Mouse (Mus musculus) kidney, adult 18-20 months (tissue): ENCODE measurements around the gene Khdrbs2.

Source experiments
- DNase-seq: peaks from one replicate; pipeline ENCODE4 v3.0.0; 2021

Khdrbs2 gene

DNA sequence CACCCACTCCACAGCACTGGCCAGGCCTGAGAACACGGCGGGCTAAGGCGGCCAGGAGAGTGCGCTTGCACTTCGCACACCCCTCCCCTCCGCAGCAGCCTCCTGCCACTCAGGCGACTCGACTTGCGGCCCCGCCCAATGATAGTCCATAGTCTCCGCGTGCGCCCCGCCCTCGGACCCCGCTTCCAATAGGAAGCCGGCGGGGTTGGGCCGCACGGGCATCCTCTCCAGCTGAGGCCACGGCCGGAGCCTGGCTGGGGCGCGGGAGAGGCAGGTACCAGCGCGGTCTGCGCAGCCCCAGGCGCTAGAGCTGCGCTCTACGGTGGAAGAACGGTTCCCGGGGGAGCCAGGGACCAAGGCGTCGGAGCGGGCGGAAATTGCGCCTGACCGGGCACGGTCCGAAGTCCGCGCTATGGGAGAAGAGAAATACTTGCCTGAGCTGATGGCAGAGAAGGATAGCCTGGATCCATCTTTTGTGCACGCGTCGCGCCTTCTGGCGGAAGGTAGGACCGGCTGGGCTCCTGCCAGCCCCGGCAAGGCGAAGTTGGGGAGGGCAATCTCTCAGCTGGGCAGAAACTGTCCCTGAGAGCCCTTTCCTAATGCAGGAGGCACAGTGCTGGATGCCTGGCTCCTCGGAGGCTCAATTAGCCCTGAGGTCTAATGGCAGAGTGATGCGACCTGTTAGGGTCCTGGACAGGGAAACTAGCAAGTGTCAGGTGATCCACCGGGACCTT, at the start of gene Khdrbs2:
TSS of gene Khdrbs2 (plus strand) at position 209 of the 734 bp plus-strand sequence.
- DNase-seq, result peak; percentile 66

- DNase-seq, result no peak
These were observed 2.1 kb downstream of the Khdrbs2 start for GRCm38 (mm10) chr1:32174566-32174965.

GRCm38 (mm10) chr1:32199664-32200260, 27.2 kb downstream of the Khdrbs2 start:
- no peak for DNase-seq

- no peak for DNase-seq
These were observed 75.9 kb downstream of the Khdrbs2 start for GRCm38 (mm10) chr1:32248443-32248842.

- no peak for DNase-seq
These were observed 77.1 kb downstream of the Khdrbs2 start for GRCm38 (mm10) chr1:32249602-32250001.

- no peak for DNase-seq
These were observed 77.8 kb downstream of the Khdrbs2 start for GRCm38 (mm10) chr1:32250337-32250736.

GRCm38 (mm10) chr1:32258942-32259341, 86.4 kb downstream of the Khdrbs2 start:
- no peak for DNase-seq

DNA sequence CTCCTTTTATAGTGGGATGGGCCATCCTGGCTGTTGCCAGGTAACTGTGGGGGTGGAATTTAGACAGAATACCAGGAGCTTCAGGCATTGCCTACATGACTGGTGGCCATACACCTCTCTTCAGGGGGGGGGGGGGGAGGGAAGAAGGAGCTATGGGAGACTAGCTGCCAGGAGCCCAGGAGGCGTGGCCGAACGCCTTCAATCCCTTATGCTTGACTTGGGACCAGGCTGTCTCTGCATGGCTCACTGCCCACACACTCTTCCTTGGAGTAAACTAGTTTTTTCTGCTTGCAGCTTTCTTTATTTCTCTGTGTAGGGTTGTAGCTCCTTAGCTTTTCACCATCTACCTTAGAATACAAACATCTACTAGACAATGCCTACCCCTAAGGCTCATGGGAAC, 98.0 kb downstream of the Khdrbs2 start:
- no peak for DNase-seq

DNA sequence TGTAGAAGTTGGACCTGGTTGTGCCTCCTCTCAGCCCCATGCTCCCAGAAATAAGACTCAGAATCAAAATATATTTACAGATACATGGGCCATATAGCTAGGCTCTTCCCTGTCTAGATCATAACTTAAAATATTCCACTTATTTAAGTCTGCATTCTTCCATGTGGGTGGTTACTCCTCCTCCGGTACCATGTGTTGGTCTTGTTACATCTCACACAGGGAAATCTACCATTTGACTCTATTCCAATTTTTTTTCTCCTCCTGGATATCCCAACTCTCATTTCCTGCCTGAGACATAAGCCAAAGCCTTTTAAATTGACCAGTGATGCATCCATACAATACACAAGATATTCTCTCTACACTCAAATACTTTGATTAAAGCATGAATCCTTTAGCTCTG, 122.2 kb downstream of the Khdrbs2 start:
- no peak for DNase-seq

DNA sequence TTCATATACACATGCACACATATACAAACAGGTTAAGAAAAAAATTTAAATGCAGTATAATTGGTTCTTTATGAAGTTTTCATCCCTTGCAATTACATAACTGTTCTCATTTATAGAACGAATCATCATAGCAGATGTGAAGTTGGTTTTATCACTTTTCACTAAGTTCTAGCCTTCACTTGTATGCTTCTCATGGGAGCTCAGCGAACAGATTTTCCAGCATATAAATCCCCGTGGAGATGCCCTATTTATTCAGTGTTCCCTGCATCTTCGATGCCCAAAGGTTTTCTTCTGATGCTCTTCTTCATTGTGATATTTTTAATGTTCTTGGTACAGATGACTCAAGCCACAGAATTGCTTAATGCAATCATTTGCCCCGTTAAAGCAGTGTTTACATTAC, 128.9 kb downstream of the Khdrbs2 start:
- no peak for DNase-seq

DNA sequence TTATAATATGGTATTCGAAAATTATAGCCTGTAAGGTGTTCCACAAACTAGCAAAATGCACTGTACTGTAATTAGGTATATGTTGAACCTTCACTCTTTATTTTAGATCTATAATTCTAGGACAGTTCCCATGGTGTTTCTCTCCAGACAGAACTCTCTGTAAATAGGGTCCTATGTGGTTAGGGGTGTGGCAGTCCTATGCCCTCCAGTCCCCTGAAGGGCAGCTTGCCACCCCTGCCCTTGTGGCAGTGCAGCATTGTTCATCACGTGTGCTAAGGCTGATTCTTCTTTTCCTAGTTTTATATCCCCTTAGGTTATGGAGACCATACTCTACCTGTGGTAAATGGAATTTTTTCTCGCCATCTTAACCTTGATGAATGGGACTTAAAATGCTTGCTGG, 136.6 kb downstream of the Khdrbs2 start:
- no peak for DNase-seq

GRCm38 (mm10) chr1:32309637-32310036, 137.1 kb downstream of the Khdrbs2 start:
- DNase-seq, result no peak

GRCm38 (mm10) chr1:32339108-32339507, 166.6 kb downstream of the Khdrbs2 start:
- no peak for DNase-seq

- no peak for DNase-seq
These were observed 175.0 kb downstream of the Khdrbs2 start for GRCm38 (mm10) chr1:32347538-32347937.

GRCm38 (mm10) chr1:32352076-32352475, 179.6 kb downstream of the Khdrbs2 start:
- no peak for DNase-seq

- no peak for DNase-seq
These were observed 191.0 kb downstream of the Khdrbs2 start for GRCm38 (mm10) chr1:32363539-32363938.

- DNase-seq, result no peak
These were observed 225.0 kb downstream of the Khdrbs2 start for GRCm38 (mm10) chr1:32397553-32397952.

GRCm38 (mm10) chr1:32407651-32408050, 235.1 kb downstream of the Khdrbs2 start:
- DNase-seq, result no peak

GRCm38 (mm10) chr1:32428410-32428809, 255.9 kb downstream of the Khdrbs2 start:
- no peak for DNase-seq

- no peak for DNase-seq
These were observed 257.0 kb downstream of the Khdrbs2 start for GRCm38 (mm10) chr1:32429493-32429892.

DNA sequence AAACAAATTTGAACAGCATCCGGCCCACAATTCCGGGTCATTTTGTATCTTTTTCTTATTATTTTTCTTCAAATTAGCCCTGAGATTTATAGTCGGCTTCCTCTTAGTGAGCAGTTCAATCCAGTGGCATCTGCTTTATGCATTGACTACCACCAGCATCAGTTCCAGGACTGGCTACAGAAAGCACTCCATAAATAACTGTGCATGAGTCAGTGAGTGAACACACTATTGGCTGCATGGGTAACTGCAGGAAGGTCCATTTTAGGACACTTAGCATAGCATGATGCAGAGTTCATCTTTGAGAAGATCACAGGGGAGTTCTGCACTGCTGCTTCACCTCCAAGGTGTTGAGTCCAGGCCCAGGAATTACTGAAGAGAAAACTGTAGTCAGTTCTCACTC, 258.0 kb downstream of the Khdrbs2 start:
- no peak for DNase-seq

GRCm38 (mm10) chr1:32433118-32433517, 260.6 kb downstream of the Khdrbs2 start:
- no peak for DNase-seq

DNA sequence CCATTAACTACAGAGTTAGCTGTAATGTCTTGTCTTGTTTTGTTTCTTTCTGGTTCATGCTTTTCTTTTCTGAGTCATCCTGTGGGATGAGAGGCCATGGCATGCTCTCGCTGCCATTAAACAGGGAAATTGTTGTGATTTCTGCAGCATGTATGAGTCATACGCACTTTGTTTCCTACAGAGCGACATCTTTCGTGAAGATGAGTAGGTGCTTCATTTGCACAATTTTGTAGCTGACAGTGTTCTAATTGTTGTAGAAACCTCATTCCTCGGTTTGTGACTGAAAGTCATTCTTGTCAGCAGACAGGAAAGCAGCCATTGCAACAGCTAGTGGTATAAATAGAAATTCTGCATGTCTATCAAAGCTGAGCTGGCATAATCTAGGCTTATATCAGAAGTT, 271.4 kb downstream of the Khdrbs2 start:
- no peak for DNase-seq

- DNase-seq, result no peak
These were observed 290.6 kb downstream of the Khdrbs2 start for GRCm38 (mm10) chr1:32463103-32463516.

GRCm38 (mm10) chr1:32471022-32471421, 298.5 kb downstream of the Khdrbs2 start:
- DNase-seq, result no peak
